Mouse (Mus musculus) testis, adult 2 months (tissue): ENCODE measurements around the gene Prim2. TPM values are rescaled to one million over a fixed set of nuclear protein-coding genes. Genes with fewer than 3 reads are reported as not detected.

Experiments used
- H3K27ac ChIP-seq: fragments of 200-500 bp; 2 replicates; pipeline ENCODE4 v1.5.1; 2012; ENCODE audit warnings: low read depth, low read length; ENCODE audit not compliant: control insufficient read depth, insufficient read depth
- H3K27me3 ChIP-seq: fragments of 200-500 bp; 2 replicates; pipeline ENCODE4 v1.6.1; 2012; ENCODE audit warnings: mild to moderate bottlenecking, low read length, moderate library complexity; ENCODE audit not compliant: control insufficient read depth, insufficient read depth
- H3K36me3 ChIP-seq: fragments of 200-500 bp; 2 replicates; pipeline ENCODE4 v1.6.1; 2012; ENCODE audit warnings: mild to moderate bottlenecking, low read length; ENCODE audit not compliant: control insufficient read depth, insufficient read depth
- H3K4me1 ChIP-seq: fragments of 200-500 bp; 2 replicates; pipeline ENCODE4 v1.6.1; 2012; ENCODE audit warnings: low read length; ENCODE audit not compliant: control insufficient read depth, insufficient read depth
- H3K4me3 ChIP-seq: fragments of 200-500 bp; 2 replicates; pipeline ENCODE4 v1.5.1; 2012; ENCODE audit warnings: low read depth, mild to moderate bottlenecking, low read length, moderate library complexity, mixed read lengths; ENCODE audit not compliant: control insufficient read depth
- CTCF ChIP-seq: fragments of 200-500 bp; IDR thresholded peaks from 2 replicates; pipeline ENCODE4 v1.5.1; 2012; ENCODE audit warnings: low read depth, mild to moderate bottlenecking, inconsistent platforms, low read length, moderate library complexity; ENCODE audit not compliant: control insufficient read depth, insufficient read depth, insufficient replicate concordance
- POLR2A ChIP-seq: fragments of 200-500 bp; IDR thresholded peaks from 2 replicates; pipeline ENCODE4 v1.6.1; 2012; ENCODE audit warnings: low read depth, mild to moderate bottlenecking, inconsistent platforms, low read length, moderate library complexity; ENCODE audit not compliant: control insufficient read depth
- polyA plus RNA-seq: library from polyadenylated mRNA; depleted of rRNA; stranded (reverse); fragments of >200 nt; gene quantifications from 2 replicates; pipeline ENCODE4 v1.2.3, GENCODE M21; 2012

The Prim2 gene
- polyA plus RNA-seq, 1 experiment = 17.0 TPM

GRCm38 (mm10) chr1:33650875-33651274 lies 18.7 kb downstream of the Prim2 start:
- no peak for TF ChIP-seq POLR2A
- TF ChIP-seq CTCF = no peak
- no peaks in the 10 kb centered on the region for H3K4me1 ChIP-seq
- no peaks in the 10 kb centered on the region for H3K27me3 ChIP-seq
- H3K27ac ChIP-seq = no peak overlapping the region
- no peaks in the 10 kb centered on the region; the same call in 1 of the 2 replicates for H3K36me3 ChIP-seq
- no peak overlapping the region for H3K4me3 ChIP-seq

DNA sequence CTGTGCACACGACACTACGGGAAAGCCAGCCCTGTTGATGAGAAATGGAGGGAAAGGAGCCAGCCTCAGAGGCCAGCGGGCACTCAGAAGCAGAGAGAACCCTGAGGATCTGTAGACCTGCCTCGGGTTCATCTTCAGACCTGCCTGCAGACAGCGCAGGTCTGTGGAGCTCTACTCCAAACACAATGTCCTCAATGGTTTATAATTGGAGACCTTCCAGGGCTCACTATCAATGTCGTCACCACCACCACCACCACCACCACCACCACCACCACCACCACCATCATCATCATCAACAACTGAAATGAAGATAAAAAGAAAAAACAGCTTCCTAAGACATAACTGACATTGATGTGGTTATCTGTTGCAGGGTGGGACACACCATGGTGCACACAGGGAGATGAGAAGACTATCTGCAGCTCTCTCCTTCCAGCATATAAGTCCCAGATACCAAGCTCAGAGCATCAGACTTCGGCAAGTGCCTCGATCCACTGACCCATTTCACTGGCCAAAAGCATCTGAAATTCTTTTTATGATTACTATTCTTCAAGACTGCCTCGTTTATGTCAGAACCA lies 20.0 kb downstream of the Prim2 start:
- no peaks in the 10 kb centered on the region for H3K27me3 ChIP-seq
- no peak for TF ChIP-seq POLR2A
- no peak for TF ChIP-seq CTCF
- no peaks in the 10 kb centered on the region; the same call in 1 of the 2 replicates for H3K36me3 ChIP-seq

DNA sequence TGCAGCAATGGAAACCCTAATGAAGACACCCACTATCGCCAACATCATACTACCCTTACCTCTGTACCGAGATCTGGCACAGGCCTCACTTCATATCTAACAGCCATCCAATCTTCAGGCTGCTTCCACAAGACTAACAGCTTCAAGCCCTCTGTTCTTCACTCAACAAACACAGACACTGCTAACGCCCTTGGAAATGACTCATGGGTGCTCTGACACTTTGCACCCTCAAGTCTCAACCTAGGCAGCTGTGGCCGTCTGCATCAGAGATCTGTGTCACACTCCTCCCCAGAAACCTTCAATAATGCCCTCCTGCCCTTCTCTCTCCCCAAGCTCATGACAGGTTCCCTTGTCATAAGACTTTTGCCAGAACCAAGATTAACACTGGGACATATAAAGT lies 20.6 kb downstream of the Prim2 start:
- H3K4me1 ChIP-seq = no peaks in the 10 kb centered on the region
- TF ChIP-seq POLR2A (no peak), CTCF (no peak)
- H3K36me3 ChIP-seq = no peaks in the 10 kb centered on the region; the same call in 1 of the 2 replicates
- no peak overlapping the region for H3K27ac ChIP-seq
- H3K4me3 ChIP-seq = no peak overlapping the region
- no peaks in the 10 kb centered on the region for H3K27me3 ChIP-seq

More for the DNA sequence above, 20.0 kb downstream of the Prim2 start:
- Histone ChIP-seq H3K4me1 (no peaks in the 10 kb centered on the region), H3K4me3 (no peak overlapping the region), H3K27ac (no peak overlapping the region)

- no peak overlapping the region for H3K4me3 ChIP-seq
- TF ChIP-seq CTCF (no peak), POLR2A (no peak)
- no peaks in the 10 kb centered on the region; the same call in 1 of the 2 replicates for H3K36me3 ChIP-seq
- no peaks in the 10 kb centered on the region for H3K27me3 ChIP-seq
- no peaks in the 10 kb centered on the region for H3K4me1 ChIP-seq
- no peak overlapping the region for H3K27ac ChIP-seq
Measured at GRCm38 (mm10) chr1:33647661-33648060, 21.9 kb downstream of the Prim2 start.

DNA sequence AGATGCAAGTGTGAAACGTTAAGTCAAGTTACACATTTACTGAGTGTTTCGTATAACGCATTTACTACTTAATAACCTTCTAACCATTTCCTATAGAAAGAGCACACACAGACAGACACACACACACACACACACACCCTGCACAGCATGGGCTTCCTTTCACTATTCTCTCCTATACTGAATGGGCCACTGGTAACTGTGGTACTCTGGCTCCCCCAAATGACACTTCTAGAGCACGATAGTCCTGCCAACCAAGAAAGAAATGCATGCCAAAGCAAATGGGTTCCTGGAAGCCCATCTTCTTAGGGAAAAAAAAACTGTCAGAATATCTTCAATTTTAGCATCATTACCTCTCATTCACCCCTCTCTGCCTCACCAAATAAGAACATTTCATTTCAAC lies 22.4 kb downstream of the Prim2 start:
- H3K27ac ChIP-seq = no peak overlapping the region
- H3K36me3 ChIP-seq = no peaks in the 10 kb centered on the region; the same call in 1 of the 2 replicates
- H3K4me3 ChIP-seq = no peak overlapping the region
- TF ChIP-seq CTCF (no peak), POLR2A (no peak)
- no peaks in the 10 kb centered on the region for H3K27me3 ChIP-seq
- no peaks in the 10 kb centered on the region for H3K4me1 ChIP-seq

DNA sequence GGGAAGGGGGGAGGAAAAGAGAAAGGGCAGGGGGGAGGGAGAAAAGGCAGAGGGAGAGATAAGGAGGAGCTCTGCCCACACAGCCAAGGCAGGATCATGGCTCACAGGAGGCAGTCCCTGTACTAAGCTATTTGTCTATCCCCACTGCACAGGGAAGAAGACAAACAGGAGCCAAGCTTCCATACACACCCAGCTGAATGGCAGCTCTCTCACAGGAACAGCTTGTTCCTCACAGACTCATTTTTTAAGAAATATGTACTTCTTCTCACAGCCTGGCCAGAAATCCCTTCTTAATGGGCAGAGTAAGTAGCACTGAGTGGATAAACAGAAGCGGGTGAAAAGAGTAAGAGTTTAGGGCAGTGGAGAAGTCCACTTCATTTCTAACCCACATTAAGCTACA lies 23.9 kb downstream of the Prim2 start:
- H3K27ac ChIP-seq = no peak overlapping the region
- H3K36me3 ChIP-seq = no peaks in the 10 kb centered on the region; the same call in 1 of the 2 replicates
- TF ChIP-seq CTCF (no peak), POLR2A (no peak)

GRCm38 (mm10) chr1:33641139-33641538 lies 28.5 kb downstream of the Prim2 start:
- Histone ChIP-seq H3K27ac (no peak overlapping the region), H3K4me1 (peaks cover 3% of the 10 kb centered on the region), H3K36me3 (no peaks in the 10 kb centered on the region), H3K4me3 (no peak overlapping the region), H3K27me3 (no peaks in the 10 kb centered on the region)
- TF ChIP-seq POLR2A = no peak

More for the DNA sequence above, 23.9 kb downstream of the Prim2 start:
- no peaks in the 10 kb centered on the region for H3K27me3 ChIP-seq
- no peaks in the 10 kb centered on the region for H3K4me1 ChIP-seq
- H3K4me3 ChIP-seq = no peak overlapping the region

- H3K27me3 ChIP-seq = no peaks in the 10 kb centered on the region
- H3K4me3 ChIP-seq = no peak overlapping the region
- H3K36me3 ChIP-seq = no peaks in the 10 kb centered on the region; the same call in 1 of the 2 replicates
- H3K4me1 ChIP-seq = peaks cover 7% of the 10 kb centered on the region
- no peak overlapping the region for H3K27ac ChIP-seq
- TF ChIP-seq CTCF = no peak
- TF ChIP-seq POLR2A = no peak
Measured at GRCm38 (mm10) chr1:33640089-33640488, 29.5 kb downstream of the Prim2 start.
